17 mouse cellular contexts compared by ENCODE assay signal in the genomic region with DNA sequence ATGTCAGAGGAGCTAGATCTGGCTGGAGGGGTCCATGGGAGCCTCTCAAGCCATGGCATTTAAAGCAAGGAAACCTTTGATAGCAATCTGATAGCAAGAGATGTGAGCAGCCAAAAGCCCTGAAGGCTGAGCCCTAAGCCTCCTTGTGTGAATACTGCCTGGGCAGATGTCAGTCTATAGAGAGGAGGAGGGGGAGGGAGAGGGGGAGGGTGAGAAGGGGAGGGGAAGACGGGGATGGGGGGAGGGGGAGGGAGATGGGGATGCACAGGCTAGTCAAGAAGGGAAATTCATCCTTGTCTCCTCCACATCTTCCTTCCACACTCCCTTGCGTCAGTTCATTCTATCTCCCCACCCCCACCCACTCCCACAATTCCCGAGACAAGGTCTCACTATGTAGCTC.
DNase-seq lines count a peak whose midpoint lies in the region; ATAC-seq and TF ChIP-seq lines count a peak whose summit lies in the region.
"Had no signal": no experiment of that assay in that cellular context is flagged by ENCODE, and none has a peak within 500 bp of the region (broad histone marks: within the 10 kb centered on the region; RNA-seq: fewer than 3 reads in every experiment).

No protein-coding gene starts in this region.

- TF ChIP-seq CTCF in layer of hippocampus, adult 2 months (conservative IDR thresholded peaks at IDR 0.05) = no peak
- TF ChIP-seq CTCF in cortical plate, adult 2 months (IDR thresholded peaks at IDR 0.05; ENCODE audit: extremely low read depth, insufficient read depth, low read length) = no peak

- TF ChIP-seq POLR2A in cortical plate, adult 2 months (IDR thresholded peaks at IDR 0.05; ENCODE audit: extremely low read depth, insufficient read depth, low read length) = no peak

- H3K27ac ChIP-seq in forebrain, embryonic 14.5 days (ENCODE audit: low read depth, low read length) = no peak overlapping the region
- H3K27ac ChIP-seq in forebrain, embryonic 10.5 days = no peak overlapping the region
- H3K27ac ChIP-seq in layer of hippocampus, adult 2 months = peak overlapping the region; percentile 87
- H3K27ac ChIP-seq in midbrain, embryonic 13.5 days = no peak overlapping the region
- no peak overlapping the region for H3K27ac ChIP-seq in midbrain, embryonic 16.5 days (ENCODE audit: low read length)
- 0 out of 2 replicates have a peak overlapping the region, but pooled peaks have one; percentile 7 for H3K27ac ChIP-seq in cortical plate, adult 2 months (ENCODE audit: insufficient read depth, low read length)
- H3K27ac ChIP-seq: embryonic facial prominence, embryonic 13.5 days; gastrocnemius, adult 2 months; hindbrain, embryonic 10.5 days had no signal

- no peaks in the 10 kb centered on the region for H3K9me3 ChIP-seq in forebrain, embryonic 14.5 days (replicated peaks; ENCODE audit: control insufficient read depth, low read length)
- no peaks in the 10 kb centered on the region for H3K9me3 ChIP-seq in forebrain, embryonic 10.5 days
- no peaks in the 10 kb centered on the region for H3K9me3 ChIP-seq in midbrain, embryonic 13.5 days
- H3K9me3 ChIP-seq in midbrain, embryonic 16.5 days (replicated peaks; ENCODE audit: control insufficient read depth, low read length, poor library complexity, severe bottlenecking) = no peaks in the 10 kb centered on the region
- H3K9me3 ChIP-seq: embryonic facial prominence, embryonic 13.5 days; heart, embryonic 12.5 days; hindbrain, embryonic 10.5 days had no signal

- no peak overlapping the region for H3K4me3 ChIP-seq in forebrain, embryonic 14.5 days (ENCODE audit: low read depth, low read length)
- no peak overlapping the region for H3K4me3 ChIP-seq in forebrain, embryonic 10.5 days
- H3K4me3 ChIP-seq in layer of hippocampus, adult 2 months = no peak overlapping the region
- no peak overlapping the region for H3K4me3 ChIP-seq in midbrain, embryonic 13.5 days (replicated peaks)
- no peak overlapping the region for H3K4me3 ChIP-seq in midbrain, embryonic 16.5 days (ENCODE audit: low read depth, low read length)
- H3K4me3 ChIP-seq in cortical plate, adult 2 months (ENCODE audit: insufficient read depth, low read length) = no peak overlapping the region
- H3K4me3 ChIP-seq: embryonic facial prominence, embryonic 13.5 days; heart, embryonic 12.5 days had no signal

- H3K4me1 ChIP-seq in forebrain, embryonic 14.5 days (ENCODE audit: control insufficient read depth, insufficient read depth, low read length) = peaks cover 19% of the 10 kb centered on the region
- H3K4me1 ChIP-seq in forebrain, embryonic 10.5 days = peaks cover 42% of the 10 kb centered on the region
- peaks cover 23% of the 10 kb centered on the region for H3K4me1 ChIP-seq in midbrain, embryonic 13.5 days (replicated peaks)
- H3K4me1 ChIP-seq in midbrain, embryonic 16.5 days (ENCODE audit: control insufficient read depth, insufficient read depth, low read length) = peaks cover 11% of the 10 kb centered on the region
- peaks cover 9% of the 10 kb centered on the region for H3K4me1 ChIP-seq in cortical plate, adult 2 months (ENCODE audit: control insufficient read depth, insufficient read depth, low read length)
- H3K4me1 ChIP-seq: heart, embryonic 12.5 days had no signal

- H3K9ac ChIP-seq in forebrain, embryonic 14.5 days (ENCODE audit: low read length) = no peak overlapping the region
- no peak overlapping the region for H3K9ac ChIP-seq in midbrain, embryonic 13.5 days (replicated peaks)
- no peak overlapping the region for H3K9ac ChIP-seq in midbrain, embryonic 16.5 days (ENCODE audit: low read depth, low read length)
- H3K9ac ChIP-seq: embryonic facial prominence, embryonic 13.5 days; heart, embryonic 12.5 days had no signal

- peak; percentile 51 for DNase-seq in forebrain, embryonic 14.5 days (ENCODE audit: low spot score)
- DNase-seq in forebrain, embryonic 10.5 days (ENCODE audit: extremely low spot score, low spot score) = no peak
- DNase-seq in layer of hippocampus, adult 2 months (ENCODE audit: low spot score in 2 of 2) = no peak
- no peak for DNase-seq in layer of hippocampus, postnatal 36 days
- no peak for DNase-seq in thymus, postnatal 0 days (ENCODE audit: low spot score)
- DNase-seq: adrenal gland, postnatal 10 days; cerebellum, adult 11-12 months; cerebellum, adult 9-10 months; cerebellum, postnatal 25 days; gastrocnemius, postnatal 25 days had no signal

- no peaks in the 10 kb centered on the region for H3K36me3 ChIP-seq in forebrain, embryonic 14.5 days (ENCODE audit: control insufficient read depth, insufficient read depth, low read length)
- no peaks in the 10 kb centered on the region for H3K36me3 ChIP-seq in forebrain, embryonic 10.5 days (replicated peaks)
- H3K36me3 ChIP-seq in midbrain, embryonic 13.5 days = no peaks in the 10 kb centered on the region
- H3K36me3 ChIP-seq in midbrain, embryonic 16.5 days (ENCODE audit: control insufficient read depth, insufficient read depth, low read length) = no peaks in the 10 kb centered on the region
- H3K36me3 ChIP-seq: embryonic facial prominence, embryonic 13.5 days; heart, embryonic 12.5 days; hindbrain, embryonic 10.5 days had no signal

- WGBS in forebrain, embryonic 14.5 days = 4% methylated on average over 3 of the region's 3 CpGs
- WGBS in forebrain, embryonic 10.5 days = 6% methylated on average over 3 of the region's 3 CpGs
- 0% methylated on average over 2 of the region's 3 CpGs for WGBS in midbrain, embryonic 13.5 days
- WGBS in midbrain, embryonic 16.5 days = 7% methylated on average over 2 of the region's 3 CpGs

- peaks cover 18% of the 10 kb centered on the region; the same call in 1 of the 2 replicates for H3K27me3 ChIP-seq in forebrain, embryonic 14.5 days (replicated peaks; ENCODE audit: control insufficient read depth, insufficient read depth, low read length)
- H3K27me3 ChIP-seq in forebrain, embryonic 10.5 days (ENCODE audit: poor library complexity, severe bottlenecking) = peaks cover 71% of the 10 kb centered on the region
- H3K27me3 ChIP-seq in midbrain, embryonic 13.5 days = peaks cover 48% of the 10 kb centered on the region
- H3K27me3 ChIP-seq in midbrain, embryonic 16.5 days (ENCODE audit: control insufficient read depth, insufficient read depth, low read depth, low read length) = no peaks in the 10 kb centered on the region

- peak; percentile 19; the same call in 1 of the 2 replicates for ATAC-seq in forebrain, embryonic 14.5 days
- ATAC-seq in midbrain, embryonic 13.5 days = peak; percentile 56; the same call in 1 of the 2 replicates
- ATAC-seq in midbrain, embryonic 16.5 days = no peak

- no peak overlapping the region for H3K4me2 ChIP-seq in forebrain, embryonic 14.5 days (ENCODE audit: low read length)
- no peak overlapping the region for H3K4me2 ChIP-seq in midbrain, embryonic 13.5 days (replicated peaks)
- no peak overlapping the region for H3K4me2 ChIP-seq in midbrain, embryonic 16.5 days (ENCODE audit: low read length)
- H3K4me2 ChIP-seq: embryonic facial prominence, embryonic 13.5 days; heart, embryonic 12.5 days had no signal

Comparison
In these comparisons a context has a peak if more than half of its experiments do, and no peak if none do; other contexts are left out.
1. H3K27ac ChIP-seq: peak in layer of hippocampus, adult 2 months (single experiment) and cortical plate, adult 2 months (single experiment); none in forebrain, embryonic 14.5 days (single experiment), forebrain, embryonic 10.5 days (single experiment), midbrain, embryonic 13.5 days (single experiment) and midbrain, embryonic 16.5 days (single experiment).